Mouse (Mus musculus): ENCODE results near the gene Zfp219.

The Zfp219 gene

DNA sequence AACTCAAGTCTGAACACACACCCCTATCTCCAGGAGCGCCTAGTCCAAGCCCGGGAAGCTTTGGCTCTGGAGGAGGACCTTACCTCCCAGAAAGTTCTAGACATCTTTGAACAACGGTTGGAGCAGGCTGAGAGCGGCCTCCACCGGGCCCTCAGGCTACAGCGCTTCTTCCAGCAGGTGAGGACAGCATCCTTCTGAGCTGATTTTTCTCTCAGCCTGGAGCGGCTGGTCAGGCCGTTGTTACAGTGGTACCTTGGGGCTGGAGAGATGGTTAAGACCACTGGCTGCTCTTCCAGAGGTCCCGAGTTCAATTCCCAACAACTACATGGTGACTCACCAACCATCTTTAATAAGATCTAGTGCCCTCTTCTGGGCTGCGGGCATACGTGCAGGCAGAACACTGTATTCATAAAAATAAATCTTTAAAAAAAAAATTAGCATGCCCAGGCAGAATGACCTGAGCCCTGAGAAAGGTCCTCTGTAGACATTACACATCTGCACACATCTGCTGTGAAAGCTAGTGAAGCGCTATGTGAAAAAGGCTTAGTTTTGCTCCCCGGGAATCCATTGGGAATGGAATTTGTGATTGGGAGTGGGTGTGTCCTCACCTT is 24.2 kb downstream of the Zfp219 start:
- DNase-seq, result no peak

DNA sequence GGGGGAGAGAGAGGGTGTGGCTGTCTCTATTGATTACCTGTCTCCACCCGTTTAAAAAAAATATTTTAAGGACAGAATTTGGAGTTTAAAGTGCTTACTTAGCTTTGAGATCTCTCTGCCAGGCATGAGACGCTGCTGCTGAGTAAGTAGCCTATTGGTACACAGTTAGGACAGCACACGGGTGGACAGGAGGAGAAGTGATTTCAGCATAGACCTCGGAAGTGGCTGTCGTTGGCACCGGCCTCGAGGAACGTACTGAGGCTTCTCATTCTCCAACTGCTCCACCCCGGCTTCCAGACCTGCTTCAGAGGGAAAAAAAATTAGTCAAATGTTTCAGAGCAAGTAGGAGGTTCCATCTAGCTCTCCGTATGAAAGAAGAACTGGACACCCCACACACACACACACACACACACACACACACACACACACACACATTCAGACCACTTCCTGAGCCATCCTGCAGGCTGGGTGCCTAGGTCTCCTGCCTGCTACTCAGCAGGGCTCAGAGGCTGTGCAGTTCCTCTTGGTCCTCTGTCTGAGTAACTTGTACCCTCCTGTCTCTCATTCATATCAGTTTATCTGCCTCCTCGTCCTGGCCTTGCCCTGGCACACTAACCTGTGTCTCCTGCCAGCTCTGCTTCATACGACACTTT is 25.2 kb downstream of the Zfp219 start:
- DNase-seq, result no peak

DNA sequence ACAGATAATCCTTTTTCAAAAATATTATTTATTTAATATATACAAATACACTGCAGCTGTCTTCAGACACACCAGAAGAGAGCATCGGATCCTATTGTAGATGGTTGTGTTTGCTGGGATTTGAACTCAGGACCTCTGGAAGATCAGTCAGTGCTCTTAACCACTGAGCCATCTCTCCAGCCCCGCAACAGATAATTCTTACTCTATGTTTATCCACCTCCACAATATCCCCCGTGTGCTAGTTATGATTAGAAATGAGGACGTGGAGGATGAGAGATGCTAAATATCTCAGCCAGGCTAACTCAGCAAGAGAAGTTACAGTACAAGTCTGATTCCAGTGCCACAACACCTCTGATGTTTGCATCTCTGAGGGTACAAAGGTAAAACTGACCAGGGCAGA is 26.1 kb downstream of the Zfp219 start:
- DNase-seq, result no peak

DNA sequence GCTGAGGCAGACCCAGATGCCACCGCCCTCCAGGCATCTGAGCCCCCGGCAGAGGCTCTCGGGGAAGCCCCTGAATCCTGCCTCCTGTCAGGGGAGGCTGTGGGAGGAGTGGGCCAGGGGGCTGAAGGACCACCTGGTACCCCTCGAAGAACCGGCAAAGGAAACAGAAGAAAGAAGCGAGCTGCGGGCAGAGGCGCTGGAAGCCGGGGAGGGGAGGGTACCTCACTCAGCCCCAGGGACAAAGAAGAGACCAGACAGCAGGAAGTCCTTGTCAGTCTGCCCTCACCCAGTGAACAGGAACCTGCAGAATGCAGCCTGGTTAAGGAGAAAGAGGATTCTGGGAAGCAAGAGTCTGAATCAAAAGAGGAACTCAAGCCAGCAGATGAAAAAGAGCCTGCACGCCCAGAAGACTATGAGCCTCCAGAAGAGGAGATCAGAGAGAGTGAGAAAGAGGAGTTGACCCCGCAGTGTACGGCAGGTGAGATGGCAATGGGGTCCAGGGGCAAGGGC is 31.0 kb downstream of the Zfp219 start:
- peak; percentile 3 for DNase-seq

DNA sequence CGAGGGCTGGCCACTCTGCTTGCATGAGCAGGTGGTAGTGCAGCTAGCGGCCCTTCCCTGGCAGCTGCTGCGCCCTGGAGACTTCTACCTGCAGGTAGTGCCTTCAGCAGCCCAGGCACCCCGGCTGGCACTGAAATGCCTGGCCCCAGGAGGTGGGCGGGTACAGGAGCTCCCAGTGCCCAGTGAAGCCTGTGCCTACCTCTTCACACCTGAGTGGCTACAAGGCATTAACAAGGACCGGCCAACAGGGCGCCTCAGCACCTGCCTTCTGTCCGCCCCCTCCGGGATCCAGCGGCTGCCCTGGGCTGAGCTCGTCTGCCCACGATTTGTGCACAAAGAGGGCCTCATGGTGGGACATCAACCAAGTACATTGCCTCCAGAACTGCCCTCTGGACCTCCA is 31.8 kb downstream of the Zfp219 start:
- no peak for DNase-seq

DNA sequence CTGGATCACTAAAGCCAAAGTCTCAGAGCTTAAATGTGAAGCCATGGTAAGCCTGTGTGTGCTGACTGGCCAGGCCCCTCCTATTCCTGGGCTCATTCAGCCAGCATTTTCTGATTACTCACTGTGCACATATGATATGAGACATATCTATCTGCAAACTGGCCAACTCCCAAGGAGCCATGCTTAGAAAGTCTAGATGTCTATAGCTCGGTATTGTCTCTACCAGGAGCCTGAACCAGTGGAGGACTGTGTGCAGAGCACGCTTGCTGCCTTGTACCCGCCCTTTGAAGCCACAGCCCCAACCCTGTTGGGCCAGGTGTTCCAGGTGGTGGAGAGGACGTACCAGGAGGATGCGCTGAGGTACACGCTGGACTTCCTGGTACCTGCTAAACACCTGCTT is 33.4 kb downstream of the Zfp219 start:
- DNase-seq, result peak; percentile 5

DNA sequence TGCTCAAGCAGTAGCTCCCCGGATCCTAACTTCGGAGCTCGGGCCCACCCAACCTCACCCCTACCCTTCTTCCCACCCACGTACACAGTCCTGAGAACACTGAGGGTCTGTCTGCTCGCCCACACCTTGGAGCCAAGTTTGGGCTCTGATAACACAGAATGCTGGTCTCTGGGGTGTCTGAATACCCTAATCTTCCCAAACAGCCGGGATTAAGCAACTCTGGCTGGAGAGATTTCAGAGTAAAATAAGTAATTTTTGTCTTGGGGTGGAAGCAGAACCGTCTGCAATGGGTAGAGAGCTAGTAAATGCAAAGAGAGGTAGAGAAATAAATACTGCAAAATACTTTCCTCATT is 34.4 kb downstream of the Zfp219 start:
- DNase-seq, result no peak

DNA sequence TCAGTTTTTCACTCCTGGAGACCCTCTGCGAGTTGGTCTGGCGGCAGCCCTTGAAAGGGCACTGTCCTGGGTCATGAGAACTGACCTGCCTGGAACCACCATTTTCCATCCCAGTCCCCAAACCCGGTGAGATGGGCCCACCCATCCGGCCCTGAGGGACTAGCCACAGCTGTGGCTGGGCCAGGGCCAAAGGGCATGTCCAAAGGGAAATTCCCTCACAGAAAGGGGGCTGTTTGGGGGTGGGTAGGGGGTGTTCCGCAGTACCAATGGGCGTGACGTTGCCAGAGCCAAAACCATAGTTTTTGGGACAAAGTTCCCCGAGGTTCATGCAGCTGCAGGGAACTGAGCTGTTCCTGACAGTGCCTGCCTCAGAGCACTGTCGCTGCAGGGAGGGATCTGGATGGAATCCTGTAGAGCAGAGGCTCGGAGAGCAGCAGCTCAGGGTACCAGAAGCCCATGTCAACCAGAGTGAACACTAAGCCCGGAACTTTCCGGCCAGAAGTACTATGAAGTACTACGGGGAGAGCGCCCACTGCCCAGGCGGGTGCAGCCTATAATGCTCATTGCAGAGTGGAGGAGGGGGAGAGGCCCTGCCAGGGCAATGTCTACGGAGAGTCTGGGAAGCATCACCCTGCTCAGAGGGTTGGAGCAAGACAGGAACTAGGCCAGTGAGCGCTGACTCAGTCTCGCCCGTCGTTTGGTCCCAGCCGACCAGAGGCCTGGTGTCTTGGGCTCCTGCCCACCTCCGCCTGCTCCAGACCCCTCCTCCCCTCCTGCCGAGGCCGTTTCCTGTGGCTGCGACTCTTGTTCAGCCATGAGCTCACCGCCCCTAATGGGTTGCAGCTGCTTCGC is 35.0 kb downstream of the Zfp219 start:
- peak; percentile 67 for DNase-seq

DNA sequence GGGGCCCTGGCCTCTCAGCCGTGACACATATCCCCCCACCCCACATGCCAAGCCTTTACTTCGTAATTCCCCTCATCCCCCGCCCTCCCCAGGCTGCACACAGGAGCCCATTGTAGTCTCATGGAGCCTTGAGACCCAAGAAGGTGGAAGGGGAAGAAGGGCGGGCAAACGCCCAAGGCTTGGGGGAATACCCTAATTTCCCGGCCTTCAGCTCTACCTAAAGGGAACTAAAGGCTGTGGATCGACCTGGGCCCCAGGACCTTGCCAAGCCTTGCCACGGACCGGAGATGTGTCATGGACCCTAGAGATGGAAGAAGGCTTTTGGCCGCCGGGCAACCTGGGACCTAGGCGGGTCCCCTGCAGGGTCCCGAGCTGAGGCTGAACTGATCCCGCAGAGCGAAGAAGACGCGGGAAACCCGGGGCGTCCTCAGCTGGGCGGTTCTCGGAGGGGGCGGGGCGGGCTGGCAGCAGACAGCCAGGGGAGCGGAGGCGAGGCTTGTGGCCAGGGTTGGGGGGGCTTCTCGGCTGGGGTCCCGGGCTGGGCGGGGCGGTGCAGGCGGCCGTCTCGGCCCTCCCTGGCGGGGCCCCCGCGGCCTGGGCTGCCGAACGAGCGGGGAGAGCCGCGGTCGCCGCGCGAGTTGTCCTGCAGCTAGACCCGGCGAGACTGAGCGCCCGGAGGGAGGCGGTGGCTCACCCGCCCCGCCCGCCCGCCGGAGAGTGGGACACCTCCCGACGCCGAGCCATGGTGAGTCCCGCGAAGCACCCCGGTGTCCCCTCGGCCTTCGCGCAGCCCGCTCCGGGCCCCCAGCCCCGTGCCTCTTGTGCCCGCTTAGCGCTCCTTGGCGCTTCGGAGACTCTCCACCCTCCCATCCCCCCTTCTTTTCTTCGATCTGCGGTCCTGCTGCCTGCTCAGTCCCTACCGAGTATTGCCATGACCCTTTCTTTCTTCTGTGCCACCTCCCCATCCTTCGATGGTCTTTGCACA is 36.0 kb downstream of the Zfp219 start, which contains the start of gene Arhgef40:
Arhgef40 (plus strand) TSS at position 473 of the 985 bp plus-strand sequence.
- peak; percentile 86 for DNase-seq

DNA sequence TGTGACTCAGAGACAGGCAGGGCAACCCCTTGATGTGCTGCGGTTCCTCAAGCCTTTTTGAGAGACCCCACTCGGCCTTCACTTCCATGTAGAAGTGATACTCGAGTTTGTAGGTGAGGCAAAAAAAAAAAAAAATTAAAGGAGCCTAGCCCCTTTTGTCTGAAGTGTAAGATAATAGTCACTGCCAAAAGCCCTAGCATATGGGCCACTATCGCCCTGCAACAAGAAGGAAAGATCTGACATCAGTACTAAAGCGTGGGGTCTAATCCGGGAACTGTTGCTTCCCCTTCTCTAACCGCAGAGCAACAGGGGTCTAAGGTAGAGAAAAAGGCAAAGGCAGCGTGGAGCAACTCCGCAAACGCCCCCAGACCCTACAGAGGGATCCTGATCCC is 36.7 kb downstream of the Zfp219 start:
- DNase-seq, result no peak

DNA sequence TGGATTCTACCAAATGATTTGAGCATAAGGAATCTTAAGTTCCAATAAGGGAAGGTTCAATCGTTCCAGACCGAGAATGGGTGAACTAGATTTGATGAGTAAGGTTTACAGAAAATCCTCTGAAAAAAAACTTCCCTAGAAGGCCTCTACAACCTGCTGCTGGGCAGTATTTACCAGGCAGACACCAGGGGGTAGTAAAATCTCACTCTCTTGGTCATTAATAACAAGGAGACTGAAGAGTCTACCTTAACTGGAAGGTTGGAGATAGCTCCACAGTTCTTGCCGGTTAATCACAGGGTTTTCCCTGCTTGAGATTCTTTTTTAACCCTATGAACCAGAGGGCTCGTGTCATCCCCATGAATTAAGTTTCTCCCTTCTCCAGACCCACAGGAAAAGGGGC is 37.3 kb downstream of the Zfp219 start:
- DNase-seq, result no peak

DNA sequence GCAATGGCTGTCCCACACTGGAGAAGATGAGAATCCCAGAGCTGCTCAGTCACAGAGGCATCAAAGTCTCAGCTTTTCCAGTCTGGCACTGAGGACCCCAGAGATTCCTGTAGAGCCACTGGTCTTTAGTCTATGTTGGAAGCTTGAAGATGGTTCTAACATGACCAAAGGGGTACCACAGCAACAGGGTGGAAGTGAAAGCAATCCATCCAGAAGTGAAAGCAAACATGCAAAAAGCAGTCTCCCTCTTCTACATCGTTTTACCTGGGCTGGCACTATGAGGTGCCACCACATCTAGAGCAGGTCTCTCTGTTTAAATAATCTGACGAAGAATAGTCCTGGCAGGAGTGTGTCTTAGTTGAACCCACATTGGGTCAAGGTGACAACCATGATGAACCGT is 41.3 kb downstream of the Zfp219 start:
- no peak for DNase-seq

DNA sequence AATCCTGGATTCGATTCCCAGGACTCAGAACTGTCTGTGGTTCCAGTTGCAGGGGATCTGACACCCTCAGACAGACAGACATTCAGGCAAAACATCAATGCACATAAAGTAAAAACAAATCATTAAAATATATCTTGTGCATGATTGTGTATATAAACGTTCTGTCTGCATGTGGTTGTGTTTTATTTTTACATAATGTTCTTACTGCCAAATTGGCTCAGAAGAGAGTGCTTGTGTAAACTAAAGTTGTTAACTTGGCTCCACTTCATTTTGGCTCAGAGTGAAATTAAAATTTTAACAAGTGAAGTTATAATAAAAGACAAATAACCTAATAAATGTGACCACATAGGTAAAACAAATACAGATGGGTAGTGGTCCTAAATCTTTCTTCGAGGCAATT is 53.1 kb downstream of the Zfp219 start:
- no peak for DNase-seq

DNA sequence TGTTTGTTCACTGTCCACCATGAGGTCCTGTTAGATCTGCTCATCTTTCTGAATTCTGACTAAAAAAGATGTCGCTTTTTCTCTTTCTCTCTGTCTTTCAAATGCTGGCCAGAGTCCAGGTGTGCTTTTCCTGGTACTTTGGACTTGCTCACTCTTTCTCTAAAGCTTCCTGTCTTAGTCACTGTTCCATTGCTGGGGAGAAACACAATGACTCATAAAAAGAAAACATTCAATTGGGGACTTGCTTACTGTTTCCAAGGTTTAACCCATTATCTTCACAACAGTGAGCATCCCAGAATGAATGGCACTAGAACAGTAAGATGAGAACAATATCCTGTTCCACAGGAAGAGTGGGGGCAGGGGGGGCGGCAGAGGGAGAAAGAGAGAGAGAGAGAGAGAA is 60.2 kb downstream of the Zfp219 start:
- DNase-seq, result no peak

All from right cerebral cortex, postnatal 4 days (tissue).